Mouse (Mus musculus) kidney, embryonic 14.5 days (tissue): Measurements from ENCODE around the gene Nadsyn1. TPM values are rescaled to one million over a fixed set of nuclear protein-coding genes. Genes with fewer than 3 reads are reported as not detected.
A peak's percentile ranks its signal among the peaks of the same experiment; 100 is the strongest.

ENCODE experiments used
- ATAC-seq: fragments of 200-750 bp; cut with Nextera tagmentation; 2 replicates; pipeline ENCODE4 v1.8.0; 2017; ENCODE audit warnings: moderate number of reproducible peaks, mild to moderate bottlenecking, moderate TSS enrichment, moderate library complexity; ENCODE audit not compliant: low FRiP score, low TSS enrichment
- H3K27ac ChIP-seq: fragments of 300-500 bp; sonication (generic); 2 replicates; pipeline ENCODE4 v1.5.1; 2014; ENCODE audit warnings: low read depth, mild to moderate bottlenecking, low read length, moderate library complexity, mixed read lengths
- H3K27me3 ChIP-seq: fragments of 300-500 bp; sonication (generic); 2 replicates; pipeline ENCODE4 v1.6.1; 2014; ENCODE audit warnings: mild to moderate bottlenecking, low read length; ENCODE audit not compliant: control insufficient read depth, insufficient read depth
- H3K36me3 ChIP-seq: fragments of 300-500 bp; sonication (generic); 2 replicates; pipeline ENCODE4 v1.6.1; 2014; ENCODE audit warnings: low read length, mixed read lengths; ENCODE audit not compliant: control insufficient read depth, insufficient read depth
- H3K4me1 ChIP-seq: fragments of 300-500 bp; sonication (generic); 2 replicates; pipeline ENCODE4 v1.6.1; 2014; ENCODE audit warnings: low read length, mixed read lengths; ENCODE audit not compliant: control insufficient read depth, insufficient read depth
- H3K4me2 ChIP-seq: fragments of 300-500 bp; sonication (generic); replicated peaks from 2 replicates; pipeline ENCODE4 v1.6.1; 2014; ENCODE audit warnings: low read depth, mild to moderate bottlenecking, low read length
- H3K4me3 ChIP-seq: fragments of 300-500 bp; sonication (generic); 2 replicates; pipeline ENCODE4 v1.5.1; 2014; ENCODE audit warnings: mild to moderate bottlenecking, low read length
- H3K9ac ChIP-seq: fragments of 300-500 bp; sonication (generic); 2 replicates; pipeline ENCODE4 v1.6.1; 2014; ENCODE audit warnings: low read depth, mild to moderate bottlenecking, low read length, moderate library complexity
- H3K9me3 ChIP-seq: fragments of 300-500 bp; sonication (generic); 2 replicates; pipeline ENCODE4 v1.6.1; 2016; ENCODE audit warnings: low read length; ENCODE audit not compliant: control insufficient read depth
- WGBS: fragments of 180-500 bp; shearing (Covaris S2); extraction: QIAGEN DNeasy Blood & Tissue Kit; methylation state at CpG from one replicate; pipeline ENCODE4 v1.1.7; 2014; 5-methylcytosine and 5-hydroxymethylcytosine counted together
- polyA plus RNA-seq: library from polyadenylated mRNA; unstranded; fragments of >200 nt; fragmentation: Nextera tagmentation; extraction: Ambion mirVana; gene quantifications from 2 replicates; pipeline ENCODE4 v1.2.1, GENCODE M21; 2014

The Nadsyn1 gene
- polyA plus RNA-seq, 1 experiment from 2014 or later: 9.6 TPM

DNA sequence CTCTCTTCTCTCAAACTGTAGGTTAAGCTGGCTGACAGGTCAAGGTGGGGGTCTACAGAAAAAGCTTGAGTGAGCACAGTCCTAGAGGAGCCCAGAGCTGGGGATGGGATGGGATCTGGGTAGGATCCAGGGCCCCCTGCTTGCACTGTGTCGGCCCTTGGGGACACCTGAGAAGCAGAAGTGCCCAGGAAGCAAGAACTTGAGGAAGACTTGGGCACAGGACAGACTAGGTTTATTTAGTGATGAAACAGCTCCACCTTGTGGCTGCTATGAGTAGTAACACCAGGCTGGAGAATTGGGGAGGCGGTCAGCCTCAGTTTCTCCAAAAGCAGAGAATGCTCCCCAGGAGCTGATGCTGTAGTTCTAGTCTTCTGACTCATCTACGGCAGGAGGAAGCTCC, 58.9 kb downstream of the Nadsyn1 start:
- Histone ChIP-seq H3K4me1 (no peaks in the 10 kb centered on the region), H3K27me3 (peaks cover 11% of the 10 kb centered on the region; the same call in 1 of the 2 replicates), H3K4me3 (no peak overlapping the region), H3K36me3 (no peaks in the 10 kb centered on the region), H3K9me3 (no peaks in the 10 kb centered on the region), H3K9ac (no peak overlapping the region), H3K4me2 (no peak overlapping the region), H3K27ac (no peak overlapping the region)
- 18% methylated on average over 3 of the region's 3 CpGs for WGBS
- 0 out of 2 replicates have a peak, but pooled peaks have one; percentile 72 for ATAC-seq

DNA sequence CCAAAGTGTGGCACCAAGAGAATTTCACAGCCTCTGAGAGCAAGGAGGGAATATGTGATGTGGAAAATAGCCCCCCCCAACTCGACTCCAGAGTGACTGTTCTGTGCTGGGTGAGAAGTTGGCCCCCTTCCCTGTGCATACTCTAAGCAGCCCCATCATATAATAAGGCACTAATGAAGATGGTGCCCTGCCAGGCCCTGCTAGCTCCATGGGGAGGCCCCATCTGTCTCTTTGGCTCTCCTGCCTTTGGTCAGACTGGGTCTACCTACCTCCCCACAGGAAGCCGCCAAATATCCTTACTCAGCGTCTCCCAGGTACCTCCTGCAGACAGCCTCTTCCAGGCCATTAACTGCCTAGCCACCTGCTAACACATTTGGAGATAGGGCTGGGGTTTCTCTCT, 63.7 kb downstream of the Nadsyn1 start:
- Histone ChIP-seq H3K9me3 (no peaks in the 10 kb centered on the region), H3K9ac (no peak overlapping the region), H3K27ac (no peak overlapping the region), H3K27me3 (peaks cover 10% of the 10 kb centered on the region), H3K4me3 (no peak overlapping the region), H3K4me1 (0 out of 2 replicates have a peak, but pooled peaks cover 4% of the 10 kb centered on the region), H3K4me2 (no peak overlapping the region), H3K36me3 (no peaks in the 10 kb centered on the region)
- 54% methylated on average over 3 of the region's 3 CpGs for WGBS
- ATAC-seq: no peak

DNA sequence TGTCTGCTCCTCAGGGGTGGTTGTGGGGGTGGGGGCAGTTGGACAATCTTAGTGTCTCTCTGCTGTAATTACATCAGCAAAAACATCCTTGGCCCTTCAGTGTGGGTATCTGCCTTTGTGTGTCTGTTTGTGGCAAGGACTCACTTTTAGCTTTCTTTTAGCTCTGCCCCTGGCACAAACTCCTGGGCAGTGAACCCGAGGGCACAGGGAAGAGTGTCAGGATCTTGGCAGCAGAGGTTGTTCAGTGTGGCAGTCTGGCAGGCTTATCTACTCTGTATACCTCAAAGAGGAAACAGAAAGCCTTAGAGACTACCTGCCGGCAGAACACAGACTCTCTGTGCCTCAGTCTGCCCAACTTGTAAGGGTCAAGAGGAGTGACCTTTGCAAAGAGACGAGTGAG, 65.0 kb downstream of the Nadsyn1 start:
- Histone ChIP-seq H3K27ac (no peak overlapping the region), H3K27me3 (peaks cover 10% of the 10 kb centered on the region), H3K4me3 (no peak overlapping the region), H3K4me1 (0 out of 2 replicates have a peak, but pooled peaks cover 4% of the 10 kb centered on the region), H3K36me3 (no peaks in the 10 kb centered on the region), H3K9ac (no peak overlapping the region), H3K4me2 (no peak overlapping the region; the same call in 1 of the 2 replicates), H3K9me3 (no peaks in the 10 kb centered on the region)
- ATAC-seq: no peak
- 72% methylated on average over 3 of the region's 3 CpGs for WGBS

DNA sequence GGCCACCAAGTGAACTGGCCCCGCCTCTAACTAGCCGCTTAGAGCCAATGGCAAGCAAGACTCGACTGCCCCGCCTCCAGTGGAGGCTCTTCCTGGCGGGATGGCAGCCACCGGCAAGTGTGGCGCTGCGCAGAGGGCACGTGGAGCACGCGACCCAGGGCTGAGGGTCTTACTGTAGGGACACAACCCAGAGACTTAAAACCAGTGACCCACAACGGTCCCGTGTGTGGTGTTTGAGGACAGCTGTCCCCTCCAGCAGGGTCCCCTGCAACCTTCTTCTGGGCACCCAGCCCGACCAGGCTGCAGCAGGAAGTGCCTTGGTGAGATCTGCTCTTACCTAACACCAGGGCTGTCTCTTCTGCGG, 65.6 kb downstream of the Nadsyn1 start:
- peaks cover 7% of the 10 kb centered on the region for H3K27me3 ChIP-seq
- no peaks in the 10 kb centered on the region for H3K9me3 ChIP-seq
- 0 out of 2 replicates have a peak, but pooled peaks cover 4% of the 10 kb centered on the region for H3K4me1 ChIP-seq
- H3K27ac ChIP-seq: no peak overlapping the region
- peak overlapping the region; percentile 69 for H3K4me2 ChIP-seq
- WGBS: 2% methylated on average over 15 of the region's 15 CpGs
- H3K4me3 ChIP-seq: peak overlapping the region; percentile 30
- H3K36me3 ChIP-seq: no peaks in the 10 kb centered on the region
- H3K9ac ChIP-seq: peak overlapping the region; percentile 20; the same call in 1 of the 2 replicates
- peak; percentile 87 for ATAC-seq

DNA sequence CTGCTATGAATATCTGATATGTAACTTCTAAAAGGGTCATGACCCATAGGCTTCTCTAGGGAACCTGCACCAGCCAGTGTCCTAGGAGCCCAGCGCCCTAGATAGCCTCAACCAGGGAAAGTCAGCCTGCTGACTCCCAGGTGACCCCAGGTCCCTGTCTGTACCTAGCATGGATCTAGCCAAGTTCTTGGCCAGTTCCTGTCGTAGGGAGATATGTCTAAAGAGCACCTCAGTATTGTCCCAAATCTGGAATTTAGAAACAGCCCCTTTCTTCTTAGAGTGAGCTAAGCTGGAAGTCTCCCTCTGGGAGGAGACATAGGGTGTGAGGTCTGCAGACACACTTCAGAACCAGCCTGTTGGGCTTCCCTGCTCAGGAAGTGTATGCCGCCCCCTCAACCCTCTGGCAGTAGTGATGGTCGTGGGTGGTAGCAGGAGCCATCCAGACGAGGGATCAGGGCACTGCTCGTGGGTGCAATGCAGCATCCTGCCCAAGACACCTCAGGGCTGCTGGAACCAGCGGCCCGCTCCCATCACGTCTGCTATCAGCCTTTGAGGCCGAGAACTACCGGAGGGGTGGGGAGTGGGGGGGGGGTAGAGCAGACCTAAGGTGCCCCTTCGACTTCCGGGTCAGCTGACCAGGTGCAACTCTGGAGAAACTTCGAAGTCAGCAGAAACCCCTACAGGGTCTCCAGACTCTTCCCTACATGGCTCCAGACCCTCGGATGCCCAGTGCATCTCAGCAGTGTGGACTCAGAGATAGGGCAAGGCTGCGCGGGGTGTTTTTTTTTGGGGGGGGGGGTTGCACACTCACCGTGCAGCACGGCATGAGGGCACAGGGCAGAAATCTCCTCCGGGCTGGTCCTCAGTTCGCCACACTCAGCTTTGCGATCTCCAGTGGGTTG, 66.3 kb downstream of the Nadsyn1 start, which contains the start of gene Osbpl5:
Gene Osbpl5, minus strand, starts transcription at position 861 of the 902 bp plus-strand sequence.
- Histone ChIP-seq H3K27ac (no peak within 1 kb of the TSS), H3K4me1 (0 out of 2 replicates have a peak, but pooled peaks cover 4% of the 10 kb centered on the region), H3K36me3 (no peaks in the 10 kb centered on the region), H3K9me3 (no peaks in the 10 kb centered on the region), H3K4me3 (peak within 1 kb of the TSS; percentile 30), H3K4me2 (peak within 1 kb of the TSS; percentile 69), H3K27me3 (peaks cover 7% of the 10 kb centered on the region), H3K9ac (peak within 1 kb of the TSS; percentile 20; the same call in 1 of the 2 replicates)
- 24% methylated on average over 22 of the region's 22 CpGs for WGBS
- peak; percentile 13 for ATAC-seq

DNA sequence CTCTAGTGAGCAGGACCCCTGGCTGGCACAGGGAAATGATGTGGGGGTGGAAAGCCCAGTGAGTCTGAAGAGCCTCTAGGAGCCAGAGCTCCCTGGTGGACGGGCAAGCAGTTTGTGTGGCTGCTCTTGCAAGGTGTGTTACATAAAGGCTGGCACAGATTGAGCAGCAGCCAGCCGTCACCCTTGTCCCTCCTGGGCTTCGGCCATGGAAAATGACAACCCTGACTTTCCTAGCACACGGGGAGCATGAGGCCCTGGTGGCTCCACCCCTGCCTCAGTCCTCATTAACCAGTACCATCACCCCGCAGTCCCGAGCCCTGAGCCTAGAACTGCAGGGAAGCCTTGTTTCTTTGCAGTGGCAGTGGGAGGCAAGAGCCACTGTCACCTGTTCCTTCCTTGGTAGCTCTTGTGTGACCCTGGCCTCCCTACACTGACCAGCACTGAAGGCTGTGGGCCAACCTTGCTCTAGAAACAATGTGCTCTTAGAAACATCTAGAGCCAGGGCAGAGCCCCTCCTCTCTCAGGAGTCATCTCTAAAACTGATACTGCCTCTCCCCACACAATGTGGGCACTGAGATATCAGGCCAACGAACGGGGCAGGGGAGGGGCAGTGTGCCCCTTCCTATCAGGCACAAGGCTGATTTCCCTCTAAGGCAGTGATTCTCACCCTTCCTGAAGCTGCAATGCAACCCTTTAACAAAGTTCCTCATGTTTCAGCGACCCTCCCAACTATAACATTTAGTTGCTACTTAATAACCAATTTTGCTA, 67.1 kb downstream of the Nadsyn1 start:
- Histone ChIP-seq H3K4me3 (no peak overlapping the region), H3K4me1 (0 out of 2 replicates have a peak, but pooled peaks cover 4% of the 10 kb centered on the region), H3K4me2 (no peak overlapping the region), H3K27me3 (peaks cover 7% of the 10 kb centered on the region), H3K36me3 (no peaks in the 10 kb centered on the region), H3K9ac (no peak overlapping the region), H3K27ac (no peak overlapping the region), H3K9me3 (no peaks in the 10 kb centered on the region)
- no peak for ATAC-seq
- WGBS: 78% methylated on average over 9 of the region's 9 CpGs

DNA sequence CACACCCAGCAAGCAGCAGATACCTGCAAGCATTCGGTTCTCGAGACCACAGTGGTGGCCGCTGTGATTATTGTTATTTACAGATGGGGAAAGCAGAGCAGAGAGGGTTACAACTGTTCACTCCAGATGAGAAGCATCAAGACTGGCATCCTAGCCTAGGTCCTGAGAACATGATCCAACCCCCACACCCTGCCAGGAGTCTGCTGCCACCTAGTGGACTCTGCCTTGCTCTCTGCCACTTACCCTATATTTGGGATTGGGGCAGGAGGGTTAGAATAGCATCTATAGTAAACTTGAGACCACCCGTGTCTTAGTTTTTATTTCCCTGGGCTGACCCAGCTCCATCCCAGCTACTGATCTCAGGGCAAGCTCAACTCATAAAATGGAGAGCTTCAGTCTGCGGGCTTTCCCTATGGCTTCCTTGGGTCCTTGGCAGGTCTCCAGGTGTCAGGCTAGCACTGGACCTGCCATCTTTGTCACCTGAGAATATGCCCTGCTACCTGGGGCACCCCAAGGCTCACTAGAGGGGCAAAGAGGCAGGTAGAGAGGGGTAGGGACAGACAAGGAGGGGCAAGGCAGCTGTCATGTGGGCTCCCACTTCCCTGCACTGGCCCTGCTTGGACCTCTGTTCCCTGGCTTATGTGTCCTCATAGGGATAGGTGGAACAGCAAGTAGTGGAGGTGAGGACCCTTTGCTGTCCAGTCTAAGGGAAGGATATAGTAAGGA, 68.5 kb downstream of the Nadsyn1 start:
- no peaks in the 10 kb centered on the region for H3K36me3 ChIP-seq
- no peak overlapping the region for H3K9ac ChIP-seq
- H3K27me3 ChIP-seq: peaks cover 7% of the 10 kb centered on the region
- 0 out of 2 replicates have a peak, but pooled peaks cover 4% of the 10 kb centered on the region for H3K4me1 ChIP-seq
- no peak overlapping the region for H3K4me3 ChIP-seq
- 41% methylated on average over 5 of the region's 5 CpGs for WGBS
- H3K4me2 ChIP-seq: no peak overlapping the region
- no peaks in the 10 kb centered on the region for H3K9me3 ChIP-seq
- H3K27ac ChIP-seq: no peak overlapping the region
- ATAC-seq: no peak

DNA sequence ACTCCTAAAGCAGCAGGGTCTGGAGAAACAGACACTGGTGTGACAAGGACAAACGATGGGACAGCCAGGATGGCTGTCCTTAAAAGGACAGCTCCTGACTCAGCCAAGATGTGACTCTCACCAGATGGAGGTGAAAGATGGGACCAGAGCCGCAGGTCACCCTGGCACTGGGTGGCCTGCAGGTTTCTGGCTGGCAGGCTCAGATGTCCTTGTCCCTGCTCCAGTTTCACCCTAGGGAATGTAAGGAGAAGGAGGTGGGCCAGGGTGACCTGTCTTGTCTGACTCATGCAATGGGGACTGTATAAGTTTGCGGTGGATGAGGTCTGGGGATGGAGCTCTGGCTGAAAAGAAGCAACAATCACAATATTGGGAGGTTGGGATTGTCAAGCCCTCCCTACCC, 70.0 kb downstream of the Nadsyn1 start:
- H3K4me2 ChIP-seq: no peak overlapping the region
- ATAC-seq: no peak
- H3K4me3 ChIP-seq: no peak overlapping the region
- H3K36me3 ChIP-seq: no peaks in the 10 kb centered on the region
- no peak overlapping the region for H3K27ac ChIP-seq
- no peak overlapping the region for H3K9ac ChIP-seq
- no peaks in the 10 kb centered on the region for H3K9me3 ChIP-seq
- WGBS: 63% methylated on average over 3 of the region's 3 CpGs
- 0 out of 2 replicates have a peak, but pooled peaks cover 4% of the 10 kb centered on the region for H3K4me1 ChIP-seq
- peaks cover 7% of the 10 kb centered on the region for H3K27me3 ChIP-seq
